ENCODE assay signal across 13 mouse cellular contexts in the genomic region with DNA sequence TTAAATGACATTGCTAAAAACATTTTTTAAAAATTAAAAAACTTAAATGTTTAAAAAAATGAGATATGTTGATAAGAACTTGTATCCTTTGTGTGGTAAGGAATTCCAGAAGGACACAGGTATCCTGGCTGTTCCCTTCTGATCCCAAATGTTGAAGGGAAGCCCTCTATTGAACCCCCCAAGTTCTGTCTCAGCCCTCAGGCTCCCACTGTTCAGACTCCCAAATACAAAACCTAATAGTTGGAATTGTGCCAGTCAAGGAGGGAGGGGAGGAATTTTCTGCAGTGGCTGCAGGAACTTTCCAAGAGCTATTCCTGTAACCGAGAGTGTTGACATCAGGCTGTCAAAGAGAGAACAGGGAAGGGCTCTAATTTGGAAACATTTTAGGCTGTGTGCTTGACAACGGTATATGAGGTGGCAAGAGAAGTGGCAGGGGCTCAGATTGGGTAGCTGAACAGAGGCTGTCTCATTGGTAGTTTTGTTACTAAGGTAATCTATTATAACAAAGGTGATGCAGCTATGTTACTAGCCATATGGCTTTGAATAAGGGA.
DNase-seq lines count a peak whose midpoint lies in the region; ATAC-seq and TF ChIP-seq lines count a peak whose summit lies in the region.
"Had no signal": no experiment of that assay in that cellular context is flagged by ENCODE, and none has a peak within 500 bp of the region (broad histone marks: within the 10 kb centered on the region; RNA-seq: fewer than 3 reads in every experiment).

No protein-coding gene starts in this region.

- DNase-seq in heart, adult 11 months: peak; percentile 94
- no peak for DNase-seq in heart, postnatal 25 days (ENCODE audit: low spot score)
- DNase-seq in brain, adult 2 months (ENCODE audit: low read depth, low spot score): peak; percentile 53
- DNase-seq in heart, adult 9 months (ENCODE audit: low spot score in 2 of 2): peak; percentile 54
- peak; percentile 68 for DNase-seq in limb, embryonic 14.5 days (ENCODE audit: low spot score)
- no peak for DNase-seq in embryo, embryonic 10 days (ENCODE audit: low spot score)
- no peak for DNase-seq in kidney, adult 18-20 months
- DNase-seq: cerebellum, postnatal 36 days; kidney, postnatal 4 days; liver, embryonic 13.5 days had no signal

- intact Hi-C loops in heart, postnatal 25 days (cut with DNase I): no loop called here

- no peaks in the 10 kb centered on the region for H3K9me3 ChIP-seq in limb, embryonic 14.5 days (ENCODE audit: control insufficient read depth, low read length)
- H3K9me3 ChIP-seq in neural tube, embryonic 15.5 days (replicated peaks): no peaks in the 10 kb centered on the region
- H3K9me3 ChIP-seq: liver, embryonic 13.5 days; neural tube, embryonic 12.5 days had no signal

- peaks cover 23% of the 10 kb centered on the region for H3K4me1 ChIP-seq in limb, embryonic 14.5 days (ENCODE audit: control insufficient read depth, insufficient read depth, low read length)
- no peaks in the 10 kb centered on the region for H3K4me1 ChIP-seq in neural tube, embryonic 15.5 days
- H3K4me1 ChIP-seq: liver, embryonic 13.5 days; neural tube, embryonic 12.5 days had no signal

- no peak overlapping the region for H3K9ac ChIP-seq in limb, embryonic 14.5 days (ENCODE audit: low read depth, low read length, severe bottlenecking)
- H3K9ac ChIP-seq in neural tube, embryonic 15.5 days (replicated peaks): no peak overlapping the region
- H3K9ac ChIP-seq: liver, embryonic 13.5 days; neural tube, embryonic 12.5 days had no signal

- TF ChIP-seq POLR2A in limb, embryonic 14.5 days (IDR thresholded peaks at IDR 0.05; ENCODE audit: borderline replicate concordance, extremely low read depth, insufficient read depth, insufficient read length): no peak

- WGBS in limb, embryonic 14.5 days: 14% methylated on average over 2 of the region's 2 CpGs
- WGBS in neural tube, embryonic 15.5 days: 52% methylated on average over 2 of the region's 2 CpGs

- H3K27me3 ChIP-seq in limb, embryonic 14.5 days (ENCODE audit: control insufficient read depth, insufficient read depth, low read length): no peaks in the 10 kb centered on the region
- no peaks in the 10 kb centered on the region for H3K27me3 ChIP-seq in neural tube, embryonic 15.5 days (replicated peaks)
- H3K27me3 ChIP-seq: liver, embryonic 13.5 days; neural tube, embryonic 12.5 days had no signal

- H3K4me2 ChIP-seq in limb, embryonic 14.5 days (replicated peaks; ENCODE audit: low read depth, low read length, severe bottlenecking): no peak overlapping the region
- H3K4me2 ChIP-seq in neural tube, embryonic 15.5 days: no peak overlapping the region
- H3K4me2 ChIP-seq: liver, embryonic 13.5 days; neural tube, embryonic 12.5 days had no signal

- no peak overlapping the region for H3K27ac ChIP-seq in limb, embryonic 14.5 days (replicated peaks; ENCODE audit: low read depth, low read length)
- no peak overlapping the region for H3K27ac ChIP-seq in neural tube, embryonic 15.5 days (replicated peaks)
- H3K27ac ChIP-seq: left cerebral cortex, adult 2 months; liver, embryonic 13.5 days; neural tube, embryonic 12.5 days had no signal

- ATAC-seq in limb, embryonic 14.5 days (ENCODE audit: low FRiP score, low read depth): no peak
- ATAC-seq in neural tube, embryonic 15.5 days (ENCODE audit: low FRiP score): no peak

- H3K4me3 ChIP-seq in limb, embryonic 14.5 days (replicated peaks; ENCODE audit: low read length): no peak overlapping the region
- no peak overlapping the region for H3K4me3 ChIP-seq in neural tube, embryonic 15.5 days (replicated peaks)
- H3K4me3 ChIP-seq: left cerebral cortex, adult 2 months; liver, embryonic 13.5 days; neural tube, embryonic 12.5 days had no signal

- no peaks in the 10 kb centered on the region for H3K36me3 ChIP-seq in limb, embryonic 14.5 days (ENCODE audit: control insufficient read depth, insufficient read depth, low read length)
- H3K36me3 ChIP-seq in neural tube, embryonic 15.5 days: no peaks in the 10 kb centered on the region
- H3K36me3 ChIP-seq: liver, embryonic 13.5 days; neural tube, embryonic 12.5 days had no signal

Comparison
In these comparisons a context has a peak if more than half of its experiments do, and no peak if none do; other contexts are left out.
1. DNase-seq: peak in heart, adult 11 months (single experiment), brain, adult 2 months (single experiment), heart, adult 9 months (2 of 2) and limb, embryonic 14.5 days (single experiment); none in heart, postnatal 25 days (single experiment), embryo, embryonic 10 days (single experiment) and kidney, adult 18-20 months (single experiment).